Mouse (Mus musculus): ENCODE data around the gene Atp6v0d1.

Atp6v0d1 gene

GRCm38 (mm10) chr8:105537011-105537677 is 28.7 kb downstream of the Atp6v0d1 start:
- DNase-seq (ENCODE audit: low spot score) = no peak

DNA sequence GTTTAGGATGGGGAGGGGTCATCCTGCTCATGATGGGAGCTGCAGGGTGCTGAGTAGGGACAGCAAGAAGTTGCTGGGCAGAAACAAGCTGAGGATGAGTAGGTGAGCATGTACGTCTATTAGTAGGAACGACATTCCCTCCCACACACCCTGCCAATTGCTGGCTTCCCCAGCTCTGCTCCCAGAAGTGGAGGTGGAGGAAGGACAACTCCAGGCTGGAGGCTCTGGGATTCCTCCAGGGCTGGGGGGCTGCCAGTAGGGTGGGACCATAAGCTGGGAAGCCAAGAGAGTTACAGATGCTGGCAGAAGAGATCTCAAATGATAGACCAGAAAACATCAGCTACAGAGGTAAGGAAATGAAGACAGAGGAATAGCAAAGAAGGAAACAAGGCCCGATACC is 29.3 kb downstream of the Atp6v0d1 start:
- DNase-seq (ENCODE audit: low spot score) = no peak

GRCm38 (mm10) chr8:105533892-105534329 is 31.9 kb downstream of the Atp6v0d1 start:
- no peak for DNase-seq (ENCODE audit: low spot score)

DNA sequence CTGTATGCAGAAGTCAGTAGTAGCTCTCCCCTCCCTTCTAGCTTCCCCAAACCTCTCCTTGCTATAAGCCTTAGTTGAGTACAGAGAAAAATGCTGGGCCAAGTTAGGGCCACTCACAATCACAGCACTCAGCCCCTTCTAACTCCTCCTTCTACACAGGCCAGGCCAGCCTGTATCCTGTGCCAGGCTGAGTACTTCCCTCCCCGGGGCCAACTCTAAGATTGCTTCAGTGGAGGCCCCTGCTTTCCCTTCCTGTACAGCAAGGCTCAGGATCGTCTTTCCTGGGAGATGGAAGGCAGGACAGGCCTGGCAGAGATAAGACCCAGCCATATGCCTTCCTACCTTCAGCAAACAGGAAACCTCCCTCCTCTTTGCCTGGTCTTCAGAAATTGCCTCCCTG is 32.4 kb downstream of the Atp6v0d1 start:
- DNase-seq (ENCODE audit: low spot score) = no peak

- no peak for DNase-seq (ENCODE audit: low spot score)
Measured at GRCm38 (mm10) chr8:105531774-105532173, 34.1 kb downstream of the Atp6v0d1 start.

- no peak for DNase-seq (ENCODE audit: low spot score)
Measured at GRCm38 (mm10) chr8:105529271-105529670, 36.6 kb downstream of the Atp6v0d1 start.

DNA sequence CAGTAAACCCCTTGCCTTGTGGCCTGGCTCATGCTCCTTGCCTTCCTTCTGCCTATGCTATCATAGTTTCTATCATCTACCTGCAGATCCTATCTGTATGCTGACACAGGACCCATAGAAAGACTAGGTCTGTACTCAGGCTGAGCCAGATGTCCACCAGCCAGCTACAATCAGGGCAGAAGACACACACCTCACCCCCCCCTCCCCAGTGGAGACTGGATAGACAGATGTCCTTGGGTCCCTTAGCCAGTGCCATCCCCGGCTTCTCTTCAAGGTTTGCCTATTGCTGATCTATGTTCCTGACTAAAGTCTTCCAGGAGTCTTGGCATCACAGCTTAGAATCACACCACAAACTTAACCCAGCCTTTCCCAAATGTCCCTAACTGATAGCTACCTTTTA is 37.6 kb downstream of the Atp6v0d1 start:
- DNase-seq (ENCODE audit: low spot score) = no peak

- DNase-seq (ENCODE audit: low spot score) = no peak
Measured at GRCm38 (mm10) chr8:105527110-105527509, 38.7 kb downstream of the Atp6v0d1 start.

- DNase-seq (ENCODE audit: low spot score) = no peak
Measured at GRCm38 (mm10) chr8:105522890-105523289, 43.0 kb downstream of the Atp6v0d1 start.

DNA sequence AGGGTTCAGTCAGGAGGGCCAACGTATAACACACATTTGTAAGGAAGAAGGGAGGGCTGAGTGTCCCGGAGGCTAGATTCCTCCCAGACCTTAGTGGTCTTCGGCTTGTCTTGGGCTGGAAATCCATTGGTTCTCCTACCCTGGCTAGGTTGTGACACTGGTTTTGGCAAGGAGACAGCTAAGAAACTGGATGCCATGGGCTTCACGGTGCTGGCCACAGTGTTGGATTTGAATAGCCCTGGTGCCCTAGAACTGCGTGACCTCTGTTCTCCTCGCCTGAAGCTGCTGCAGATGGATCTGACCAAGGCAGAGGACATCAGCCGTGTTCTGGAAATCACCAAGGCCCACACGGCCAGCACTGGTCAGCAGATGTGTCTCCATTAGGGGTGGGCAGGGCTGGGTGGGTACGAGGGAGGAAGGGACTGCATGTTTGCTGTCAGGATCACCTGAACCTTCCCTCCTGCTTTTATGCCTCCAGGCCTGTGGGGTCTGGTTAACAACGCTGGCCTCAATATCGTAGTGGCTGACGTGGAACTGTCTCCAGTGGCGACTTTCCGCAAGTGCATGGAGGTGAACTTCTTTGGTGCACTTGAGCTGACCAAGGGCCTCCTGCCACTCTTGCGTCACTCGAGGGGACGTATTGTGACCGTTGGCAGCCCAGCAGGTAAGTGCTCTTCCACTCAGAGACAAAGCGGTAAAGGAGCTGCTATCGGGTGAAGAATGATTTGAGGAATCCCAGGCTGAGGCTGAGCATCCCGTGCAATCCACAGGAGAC is 43.7 kb downstream of the Atp6v0d1 start:
- DNase-seq (ENCODE audit: low spot score) = no peak

GRCm38 (mm10) chr8:105521061-105521460 is 44.8 kb downstream of the Atp6v0d1 start:
- DNase-seq (ENCODE audit: low spot score) = no peak

- DNase-seq (ENCODE audit: low spot score) = no peak
Measured at GRCm38 (mm10) chr8:105520521-105520920, 45.3 kb downstream of the Atp6v0d1 start.

GRCm38 (mm10) chr8:105519591-105519990 is 46.3 kb downstream of the Atp6v0d1 start:
- DNase-seq (ENCODE audit: low spot score) = no peak

DNA sequence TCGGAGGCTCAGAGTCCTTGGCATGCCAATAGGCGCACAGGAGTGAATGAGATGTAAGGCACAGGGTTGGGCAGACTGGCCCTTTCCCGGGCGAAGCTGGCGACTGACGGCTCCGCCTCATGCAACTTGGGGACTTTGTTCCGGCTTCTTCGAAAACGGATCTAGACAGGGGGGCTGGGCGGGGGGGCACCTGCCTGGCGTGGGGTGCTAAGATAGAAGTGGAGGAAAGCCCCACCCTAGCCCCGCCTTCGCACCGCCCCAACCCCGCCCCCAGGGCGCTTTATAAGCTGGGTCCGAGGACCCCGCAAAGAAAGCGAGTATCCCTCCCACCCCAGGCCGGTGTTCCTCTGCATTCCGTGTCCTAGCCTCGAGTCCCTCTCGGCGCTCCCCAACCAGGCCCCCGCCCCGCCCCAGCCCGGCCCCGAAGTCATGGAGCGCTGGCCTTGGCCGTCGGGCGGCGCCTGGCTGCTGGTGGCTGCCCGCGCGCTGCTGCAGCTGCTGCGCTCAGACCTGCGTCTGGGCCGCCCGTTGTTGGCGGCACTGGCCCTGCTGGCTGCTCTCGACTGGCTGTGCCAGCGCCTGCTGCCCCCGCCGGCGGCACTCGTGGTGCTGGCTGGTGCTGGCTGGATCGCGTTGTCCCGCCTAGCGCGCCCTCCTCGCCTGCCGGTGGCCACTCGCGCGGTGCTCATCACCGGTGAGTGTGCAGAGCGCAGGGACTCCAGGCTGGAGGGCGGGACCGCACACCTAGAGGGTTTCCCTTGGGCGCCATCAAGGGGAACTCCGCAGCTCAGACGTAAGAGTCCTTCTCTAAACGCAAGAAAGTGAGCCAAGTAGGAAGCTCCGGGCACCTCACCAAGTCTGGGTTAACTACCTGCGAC is 47.2 kb downstream of the Atp6v0d1 start, which contains the start of gene Hsd11b2:
Gene Hsd11b2 (plus strand): TSS at position 320 of the 878 bp plus-strand sequence.
- no peak for DNase-seq (ENCODE audit: low spot score)

GRCm38 (mm10) chr8:105517346-105517745 is 48.5 kb downstream of the Atp6v0d1 start:
- DNase-seq (ENCODE audit: low spot score) = no peak

DNA sequence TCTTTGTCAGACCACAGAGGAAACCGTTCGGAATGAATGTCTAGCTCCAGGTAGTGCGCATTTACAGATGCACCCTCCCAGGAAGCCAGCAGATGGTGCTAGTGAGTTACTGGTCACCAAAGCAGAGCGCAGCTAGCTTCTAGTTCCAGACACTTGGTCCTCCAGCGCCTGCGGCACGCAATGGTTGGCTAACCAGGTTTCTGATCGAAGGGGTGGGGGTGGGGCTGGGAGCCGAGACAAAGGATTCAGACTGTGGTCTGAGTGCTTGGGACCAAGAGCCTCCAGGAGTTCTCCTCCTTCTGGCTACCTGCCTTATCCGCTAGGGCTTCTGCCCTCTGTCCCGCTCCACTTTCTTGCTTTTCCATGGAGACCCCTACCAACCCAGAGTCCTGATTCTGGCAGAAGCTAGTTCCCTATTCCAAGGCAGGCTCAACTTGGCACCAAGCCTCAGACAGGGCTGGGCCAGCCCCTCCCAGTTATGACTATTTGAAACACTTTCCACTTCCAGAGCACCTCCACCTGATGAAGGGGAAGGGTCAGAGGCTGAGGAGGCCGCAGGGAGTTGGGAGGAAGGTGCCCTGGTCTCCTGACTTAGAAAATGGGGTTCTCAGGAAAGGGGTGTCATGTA is 49.7 kb downstream of the Atp6v0d1 start:
- peak; percentile 62 for DNase-seq (ENCODE audit: low spot score)

GRCm38 (mm10) chr8:105514656-105515055 is 51.2 kb downstream of the Atp6v0d1 start:
- DNase-seq (ENCODE audit: low spot score) = no peak

- DNase-seq (ENCODE audit: low spot score) = no peak
Measured at GRCm38 (mm10) chr8:105514194-105514593, 51.7 kb downstream of the Atp6v0d1 start.

- DNase-seq (ENCODE audit: low spot score) = no peak
Measured at GRCm38 (mm10) chr8:105509997-105510735, 55.7 kb downstream of the Atp6v0d1 start.

- no peak for DNase-seq (ENCODE audit: low spot score)
Measured at GRCm38 (mm10) chr8:105508758-105509157, 57.1 kb downstream of the Atp6v0d1 start.

- no peak for DNase-seq (ENCODE audit: low spot score)
Measured at GRCm38 (mm10) chr8:105506977-105507376, 58.9 kb downstream of the Atp6v0d1 start.
